Mouse (Mus musculus): ENCODE results near the gene Sema6c.

GRCm38 (mm10) chr3:95171105-95171504, 10.8 kb downstream of the Sema6c start:
- TF ChIP-seq CTCF (IDR thresholded peaks at IDR 0.05; ENCODE audit: borderline replicate concordance, extremely low read depth, insufficient read depth, insufficient read length) (no peak), POLR2A (IDR thresholded peaks at IDR 0.05; ENCODE audit: borderline replicate concordance, extremely low read depth, insufficient read depth, insufficient read length, poor library complexity, severe bottlenecking) (no peak)

All from brain, embryonic 14.5 days (tissue).